Mouse (Mus musculus) heart, embryonic 16.5 days (tissue): ENCODE data around the gene Rai1. TPM values are rescaled to one million over a fixed set of nuclear protein-coding genes. Genes with fewer than 3 reads are reported as not detected.

ENCODE experiments used
- ATAC-seq: fragments of 200-750 bp; cut with Nextera tagmentation; replicated peaks from 2 replicates; pipeline ENCODE4 v1.8.0; 2017; ENCODE audit warnings: moderate number of reproducible peaks; ENCODE audit not compliant: insufficient read depth, low FRiP score; ENCODE audit errors: extremely low read depth
- H3K27ac ChIP-seq: fragments of 300-500 bp; sonication (generic); 2 replicates; pipeline ENCODE4 v1.5.1; 2014; ENCODE audit warnings: mild to moderate bottlenecking, low read length, control low read depth, moderate library complexity
- H3K27me3 ChIP-seq: fragments of 300-500 bp; sonication (generic); 2 replicates; pipeline ENCODE4 v1.6.1; 2014; ENCODE audit warnings: low read length, mixed read lengths; ENCODE audit not compliant: control insufficient read depth, insufficient read depth
- H3K36me3 ChIP-seq: fragments of 300-500 bp; sonication (generic); 2 replicates; pipeline ENCODE4 v1.6.1; 2014; ENCODE audit not compliant: control insufficient read depth, insufficient read depth
- H3K4me1 ChIP-seq: fragments of 300-500 bp; sonication (generic); 2 replicates; pipeline ENCODE4 v1.6.1; 2014; ENCODE audit warnings: low read length, mixed read lengths; ENCODE audit not compliant: control insufficient read depth, insufficient read depth
- H3K4me2 ChIP-seq: fragments of 300-500 bp; sonication (generic); 2 replicates; pipeline ENCODE4 v1.6.1; 2014; ENCODE audit warnings: low read depth, mild to moderate bottlenecking, control low read depth, low read length
- H3K4me3 ChIP-seq: fragments of 300-500 bp; sonication (generic); 2 replicates; pipeline ENCODE4 v1.5.1; 2014; ENCODE audit warnings: mild to moderate bottlenecking, control low read depth, low read length
- H3K9ac ChIP-seq: fragments of 300-500 bp; sonication (generic); 2 replicates; pipeline ENCODE4 v1.6.1; 2014; ENCODE audit warnings: low read length, control low read depth
- H3K9me3 ChIP-seq: fragments of 300-500 bp; sonication (generic); replicated peaks from 2 replicates; pipeline ENCODE4 v1.6.1; 2016; ENCODE audit warnings: low read length; ENCODE audit not compliant: control insufficient read depth
- WGBS: fragments of 180-500 bp; shearing (Covaris S2); extraction: QIAGEN DNeasy Blood & Tissue Kit; methylation state at CpG from one replicate; pipeline ENCODE4 v1.1.7; 2014; 5-methylcytosine and 5-hydroxymethylcytosine counted together
- polyA plus RNA-seq: library from polyadenylated mRNA; unstranded; fragments of >200 nt; fragmentation: Nextera tagmentation; extraction: Ambion mirVana; gene quantifications from 2 replicates; pipeline ENCODE4 v1.2.1, GENCODE M21; 2015

The Rai1 gene
- polyA plus RNA-seq, 1 experiment from 2014 or later = 15.7 TPM

- peak overlapping the region; percentile 97 for H3K4me2 ChIP-seq
- H3K36me3 ChIP-seq = no peaks in the 10 kb centered on the region
- H3K9ac ChIP-seq = peak overlapping the region; percentile 84
- WGBS = under 1% methylated on average over 65 of the region's 66 CpGs
- peak overlapping the region; percentile 67 for H3K4me3 ChIP-seq
- peak overlapping the region; percentile 99 for H3K27ac ChIP-seq
- H3K9me3 ChIP-seq = no peaks in the 10 kb centered on the region
- peak; percentile 87 for ATAC-seq
- no peaks in the 10 kb centered on the region for H3K27me3 ChIP-seq
- H3K4me1 ChIP-seq = peaks cover 72% of the 10 kb centered on the region
These were observed 70.8 kb downstream of the Rai1 start for GRCm38 (mm10) chr11:60175371-60176181.

- WGBS = under 1% methylated on average over 69 of the region's 71 CpGs
- Histone ChIP-seq H3K27ac (peak overlapping the region; percentile 99), H3K9me3 (no peaks in the 10 kb centered on the region), H3K27me3 (no peaks in the 10 kb centered on the region), H3K4me1 (peaks cover 74% of the 10 kb centered on the region), H3K36me3 (no peaks in the 10 kb centered on the region), H3K9ac (peak overlapping the region; percentile 84), H3K4me3 (peak overlapping the region; percentile 67), H3K4me2 (peak overlapping the region; percentile 97)
- peak; percentile 41 for ATAC-seq
These were observed 71.6 kb downstream of the Rai1 start for GRCm38 (mm10) chr11:60176182-60176974.

GRCm38 (mm10) chr11:60176975-60177657 is 72.3 kb downstream of the Rai1 start:
- ATAC-seq = no peak
- peak overlapping the region; percentile 67 for H3K4me3 ChIP-seq
- H3K4me1 ChIP-seq = peaks cover 75% of the 10 kb centered on the region
- no peaks in the 10 kb centered on the region for H3K27me3 ChIP-seq
- whole genome bisulfite sequencing = 3% methylated on average over 42 of the region's 42 CpGs
- H3K36me3 ChIP-seq = no peaks in the 10 kb centered on the region
- peak overlapping the region; percentile 97 for H3K4me2 ChIP-seq
- H3K9me3 ChIP-seq = no peaks in the 10 kb centered on the region
- peak overlapping the region; percentile 84 for H3K9ac ChIP-seq
- H3K27ac ChIP-seq = peak overlapping the region; percentile 99

GRCm38 (mm10) chr11:60178005-60178404 is 73.2 kb downstream of the Rai1 start:
- no peak for ATAC-seq
- 0 out of 2 replicates have a peak overlapping the region, but pooled peaks have one; percentile 18 for H3K4me2 ChIP-seq

GRCm38 (mm10) chr11:60178506-60178905 is 73.7 kb downstream of the Rai1 start:
- Histone ChIP-seq H3K4me1 (peaks cover 75% of the 10 kb centered on the region), H3K36me3 (no peaks in the 10 kb centered on the region), H3K27ac (peak overlapping the region; percentile 33), H3K9me3 (no peaks in the 10 kb centered on the region), H3K27me3 (no peaks in the 10 kb centered on the region), H3K4me3 (no peak overlapping the region), H3K9ac (no peak overlapping the region), H3K4me2 (no peak overlapping the region)
- ATAC-seq = no peak

More at GRCm38 (mm10) chr11:60178005-60178404, 73.2 kb downstream of the Rai1 start:
- no peak overlapping the region for H3K4me3 ChIP-seq
- no peaks in the 10 kb centered on the region for H3K9me3 ChIP-seq
- WGBS = 52% methylated on average over 6 of the region's 6 CpGs
- no peaks in the 10 kb centered on the region for H3K27me3 ChIP-seq
- peak overlapping the region; percentile 99 for H3K27ac ChIP-seq
- H3K9ac ChIP-seq = peak overlapping the region; percentile 84
- H3K36me3 ChIP-seq = no peaks in the 10 kb centered on the region
- peaks cover 75% of the 10 kb centered on the region for H3K4me1 ChIP-seq

GRCm38 (mm10) chr11:60182116-60182670 is 77.4 kb downstream of the Rai1 start:
- 67% methylated on average over 12 of the region's 12 CpGs for WGBS
- H3K27ac ChIP-seq = peak overlapping the region; percentile 5
- no peaks in the 10 kb centered on the region for H3K9me3 ChIP-seq
- H3K27me3 ChIP-seq = no peaks in the 10 kb centered on the region
- 0 out of 2 replicates have a peak, but pooled peaks have one; percentile 8 for ATAC-seq
- H3K4me2 ChIP-seq = no peak overlapping the region
- peaks cover 75% of the 10 kb centered on the region for H3K4me1 ChIP-seq
- H3K4me3 ChIP-seq = no peak overlapping the region
- H3K36me3 ChIP-seq = peaks cover 16% of the 10 kb centered on the region
- no peak overlapping the region for H3K9ac ChIP-seq

- no peaks in the 10 kb centered on the region for H3K9me3 ChIP-seq
- no peak for ATAC-seq
- no peak overlapping the region for H3K9ac ChIP-seq
- H3K4me3 ChIP-seq = no peak overlapping the region
- peaks cover 70% of the 10 kb centered on the region for H3K4me1 ChIP-seq
- WGBS = 54% methylated on average over 2 of the region's 2 CpGs
- H3K4me2 ChIP-seq = no peak overlapping the region
- H3K27me3 ChIP-seq = no peaks in the 10 kb centered on the region
- peak overlapping the region; percentile 5 for H3K27ac ChIP-seq
- H3K36me3 ChIP-seq = peaks cover 22% of the 10 kb centered on the region
These were observed 77.9 kb downstream of the Rai1 start for GRCm38 (mm10) chr11:60182741-60183140.

GRCm38 (mm10) chr11:60184346-60185325 is 79.8 kb downstream of the Rai1 start:
- Histone ChIP-seq H3K4me3 (no peak overlapping the region), H3K4me1 (peaks cover 55% of the 10 kb centered on the region), H3K4me2 (peak overlapping the region; percentile 28), H3K9ac (peak overlapping the region; percentile 42; the same call in 1 of the 2 replicates), H3K27me3 (no peaks in the 10 kb centered on the region), H3K36me3 (peaks cover 37% of the 10 kb centered on the region), H3K27ac (peak overlapping the region; percentile 57; the same call in 1 of the 2 replicates), H3K9me3 (no peaks in the 10 kb centered on the region)
- 43% methylated on average over 22 of the region's 22 CpGs for WGBS
- no peak for ATAC-seq
